28 mouse cellular contexts compared by ENCODE assay signal in the genomic region with DNA sequence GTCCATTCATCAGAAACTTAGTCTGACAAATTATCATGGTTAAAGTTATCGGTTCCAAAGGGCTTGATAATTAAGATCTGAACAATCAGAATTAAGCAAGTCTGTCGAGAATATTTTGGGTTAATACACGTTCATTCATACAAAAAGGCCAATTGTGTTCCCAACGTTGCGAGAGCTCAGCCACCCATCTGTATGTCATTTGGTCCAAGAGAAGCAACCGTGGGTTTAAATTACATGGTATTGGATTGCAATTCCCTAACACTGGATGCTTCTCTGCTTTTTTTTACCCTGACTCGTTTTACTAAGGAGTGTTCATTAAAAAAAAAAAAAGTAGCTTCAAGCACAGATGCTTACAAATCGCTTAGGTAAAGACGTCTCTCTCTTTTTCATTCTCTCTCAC. TPM values are rescaled to one million over a fixed set of nuclear protein-coding genes. Genes with fewer than 3 reads are reported as not detected.
DNase-seq lines count a peak whose midpoint lies in the region; ATAC-seq lines count a peak whose summit lies in the region.
"Had no signal": no experiment of that assay in that cellular context is flagged by ENCODE, and none has a peak within 500 bp of the region (broad histone marks: within the 10 kb centered on the region; RNA-seq: fewer than 3 reads in every experiment).

No protein-coding gene starts in this region.

- H3K4me2 ChIP-seq in embryonic facial prominence, embryonic 12.5 days (replicated peaks): no peak overlapping the region; the same call in 1 of the 2 replicates
- no peak overlapping the region for H3K4me2 ChIP-seq in limb, embryonic 12.5 days
- H3K4me2 ChIP-seq: heart, embryonic 15.5 days; hindbrain, embryonic 13.5 days; liver, embryonic 11.5 days; midbrain, embryonic 13.5 days; neural tube, embryonic 13.5 days had no signal

- H3K9me3 ChIP-seq in embryonic facial prominence, embryonic 12.5 days: no peaks in the 10 kb centered on the region
- H3K9me3 ChIP-seq in limb, embryonic 12.5 days: no peaks in the 10 kb centered on the region
- H3K9me3 ChIP-seq: heart, embryonic 10.5 days; heart, embryonic 15.5 days; hindbrain, embryonic 13.5 days; midbrain, embryonic 13.5 days; neural tube, embryonic 13.5 days had no signal

- intact Hi-C loops in heart, postnatal 25 days (cut with DNase I): no loop called here
- intact Hi-C loops in left cerebral cortex, postnatal 14 days (cut with DNase I): no loop called here

- peaks cover 66% of the 10 kb centered on the region for H3K4me1 ChIP-seq in embryonic facial prominence, embryonic 12.5 days
- H3K4me1 ChIP-seq in limb, embryonic 12.5 days (replicated peaks): peaks cover 71% of the 10 kb centered on the region

- no peaks in the 10 kb centered on the region for H3K27me3 ChIP-seq in embryonic facial prominence, embryonic 12.5 days
- H3K27me3 ChIP-seq in limb, embryonic 12.5 days: no peaks in the 10 kb centered on the region
- H3K27me3 ChIP-seq: CH12.LX; heart, embryonic 15.5 days; hindbrain, embryonic 13.5 days; midbrain, embryonic 13.5 days; neural tube, embryonic 13.5 days had no signal

- peak; percentile 60 for DNase-seq in embryo, embryonic 10 days (ENCODE audit: low spot score)
- no peak for DNase-seq in embryo, embryonic 9.5 days (ENCODE audit: extremely low spot score)
- peak; percentile 12 for DNase-seq in heart, adult 11 months
- DNase-seq in heart, postnatal 25 days (ENCODE audit: low spot score): no peak
- DNase-seq in left cerebral cortex, postnatal 14 days (ENCODE audit: low spot score in 2 of 2): no peak
- no peak for DNase-seq in thymus, postnatal 10 days (ENCODE audit: low spot score in 2 of 2)
- DNase-seq: adrenal gland, adult 2 months; adrenal gland, postnatal 36 days; cerebellum, adult 2 months; cerebellum, postnatal 14 days; gastrocnemius, postnatal 14 days; heart, postnatal 36 days; kidney, adult 11 months; kidney, postnatal 36 days; left cerebral cortex, postnatal 4 days; lung, postnatal 36 days had no signal

- no peak overlapping the region for H3K9ac ChIP-seq in embryonic facial prominence, embryonic 12.5 days
- H3K9ac ChIP-seq in limb, embryonic 12.5 days (replicated peaks): no peak overlapping the region
- H3K9ac ChIP-seq: heart, embryonic 15.5 days; hindbrain, embryonic 13.5 days; midbrain, embryonic 13.5 days; neural tube, embryonic 13.5 days had no signal

- H3K36me3 ChIP-seq in embryonic facial prominence, embryonic 12.5 days: no peaks in the 10 kb centered on the region
- no peaks in the 10 kb centered on the region for H3K36me3 ChIP-seq in limb, embryonic 12.5 days
- H3K36me3 ChIP-seq: hindbrain, embryonic 13.5 days; midbrain, embryonic 13.5 days; neural tube, embryonic 13.5 days had no signal

- H3K27ac ChIP-seq in embryonic facial prominence, embryonic 12.5 days: peak overlapping the region; percentile 51
- H3K27ac ChIP-seq in limb, embryonic 12.5 days: peak overlapping the region; percentile 75
- H3K27ac ChIP-seq: heart, embryonic 10.5 days; heart, embryonic 15.5 days; hindbrain, embryonic 13.5 days; layer of hippocampus, adult 2 months; left cerebral cortex, adult 2 months; midbrain, embryonic 13.5 days; neural tube, embryonic 13.5 days had no signal

- ATAC-seq in embryonic facial prominence, embryonic 12.5 days (ENCODE audit: insufficient number of reproducible peaks, insufficient read depth, low FRiP score, low TSS enrichment): no peak
- ATAC-seq in limb, embryonic 12.5 days (ENCODE audit: insufficient number of reproducible peaks, insufficient read depth, low FRiP score, low TSS enrichment, low read depth): no peak
- ATAC-seq: activated CD4-positive, CD25-positive, alpha-beta regulatory T cell, adult 4 months; midbrain, embryonic 13.5 days had no signal

- H3K4me3 ChIP-seq in embryonic facial prominence, embryonic 12.5 days: no peak overlapping the region
- H3K4me3 ChIP-seq in limb, embryonic 12.5 days (replicated peaks): no peak overlapping the region
- H3K4me3 ChIP-seq: heart, embryonic 10.5 days; heart, embryonic 15.5 days; hindbrain, embryonic 13.5 days; layer of hippocampus, adult 2 months; left cerebral cortex, adult 2 months; midbrain, embryonic 13.5 days; neural tube, embryonic 13.5 days had no signal

- WGBS in embryonic facial prominence, embryonic 12.5 days: 11% methylated on average over 9 of the region's 9 CpGs
- 28% methylated on average over 9 of the region's 9 CpGs for WGBS in limb, embryonic 12.5 days

RNA-seq across cellular contexts. Expression of a gene that starts 45.1 kb away (rescaled TPM):
- total RNA-seq in heart, postnatal 25 days (2021): 100 to 1,000 TPM; 101 to 106 TPM
- 9.2 and 10.3 TPM in 2 replicates for polyA plus RNA-seq in embryonic facial prominence, embryonic 12.5 days (2016; fragmentation: Nextera tagmentation; extraction: Ambion mirVana)
- polyA plus RNA-seq in limb, embryonic 12.5 days (2016; fragmentation: Nextera tagmentation; extraction: Ambion mirVana): 8.6 and 9.6 TPM in 2 replicates
- total RNA-seq in left cerebral cortex, postnatal 14 days (2021): 1 to 10 TPM; 5.2 to 6.8 TPM
- total RNA-seq: CH12.LX had no signal

Comparison
In these comparisons a context has a peak if more than half of its experiments do, and no peak if none do; other contexts are left out.
1. DNase-seq: peak in embryo, embryonic 10 days (single experiment) and heart, adult 11 months (single experiment); none in embryo, embryonic 9.5 days (single experiment), heart, postnatal 25 days (single experiment), left cerebral cortex, postnatal 14 days (0 of 2) and thymus, postnatal 10 days (0 of 2).
2. RNA of a gene that starts 45.1 kb away (total RNA-seq): 101 to 106 TPM in heart, postnatal 25 days; 5.2 to 6.8 TPM in left cerebral cortex, postnatal 14 days; every median in the first group is over 10 times any median in the second.